Mouse (Mus musculus) bone marrow macrophage, adult 2 months (primary cell): ENCODE measurements at regions not wholly inside any gene's neighbourhood (a gene's known extent, or its start where the extent isn't known, plus 50 kb on each side); places are given as distances from the start of the nearest gene placed in this dataset.

Source experiments
- H3K27ac ChIP-seq: 2 replicates; pipeline ENCODE4 v1.5.1; 2012; ENCODE audit warnings: low read depth, low read length; ENCODE audit not compliant: insufficient read depth
- H3K4me1 ChIP-seq: 2 replicates; pipeline ENCODE4 v1.6.1; 2012; ENCODE audit warnings: low read length; ENCODE audit not compliant: control insufficient read depth, insufficient read depth
- H3K4me3 ChIP-seq: 2 replicates; pipeline ENCODE4 v1.5.1; 2012; ENCODE audit warnings: mild to moderate bottlenecking, low read length, moderate library complexity; ENCODE audit not compliant: insufficient read depth
- CTCF ChIP-seq: IDR thresholded peaks from 2 replicates; pipeline ENCODE4 v1.5.1; 2012; ENCODE audit warnings: low read depth, mild to moderate bottlenecking, low read length, moderate library complexity
- POLR2A ChIP-seq: IDR thresholded peaks from 2 replicates; pipeline ENCODE4 v1.6.1; 2012; ENCODE audit warnings: mild to moderate bottlenecking, low read depth, low read length, borderline replicate concordance

DNA sequence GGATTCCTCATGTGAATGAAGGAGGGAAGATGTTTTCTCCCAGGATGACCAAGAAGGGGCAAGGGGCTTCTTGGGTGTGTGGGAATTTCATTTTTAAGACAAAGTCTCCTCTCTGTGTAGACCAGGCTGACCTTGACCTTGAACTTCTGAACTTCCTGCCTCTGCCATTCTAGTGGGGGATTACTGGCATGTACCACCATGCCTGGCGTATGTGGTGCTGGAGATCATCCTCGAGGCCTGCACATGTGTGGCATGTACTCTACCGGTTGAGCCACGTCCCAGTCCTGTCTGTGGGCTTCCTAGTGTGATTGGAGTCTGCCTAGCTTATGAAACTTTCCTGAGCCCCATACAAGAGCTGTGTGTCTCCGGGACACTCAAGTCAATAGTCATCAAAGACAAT, 131.9 kb upstream of the Jade1 start:
- no peaks in the 10 kb centered on the region for H3K4me1 ChIP-seq
- no peak overlapping the region for H3K4me3 ChIP-seq
- TF ChIP-seq CTCF: no peak
- TF ChIP-seq POLR2A: no peak
- H3K27ac ChIP-seq: no peak overlapping the region

DNA sequence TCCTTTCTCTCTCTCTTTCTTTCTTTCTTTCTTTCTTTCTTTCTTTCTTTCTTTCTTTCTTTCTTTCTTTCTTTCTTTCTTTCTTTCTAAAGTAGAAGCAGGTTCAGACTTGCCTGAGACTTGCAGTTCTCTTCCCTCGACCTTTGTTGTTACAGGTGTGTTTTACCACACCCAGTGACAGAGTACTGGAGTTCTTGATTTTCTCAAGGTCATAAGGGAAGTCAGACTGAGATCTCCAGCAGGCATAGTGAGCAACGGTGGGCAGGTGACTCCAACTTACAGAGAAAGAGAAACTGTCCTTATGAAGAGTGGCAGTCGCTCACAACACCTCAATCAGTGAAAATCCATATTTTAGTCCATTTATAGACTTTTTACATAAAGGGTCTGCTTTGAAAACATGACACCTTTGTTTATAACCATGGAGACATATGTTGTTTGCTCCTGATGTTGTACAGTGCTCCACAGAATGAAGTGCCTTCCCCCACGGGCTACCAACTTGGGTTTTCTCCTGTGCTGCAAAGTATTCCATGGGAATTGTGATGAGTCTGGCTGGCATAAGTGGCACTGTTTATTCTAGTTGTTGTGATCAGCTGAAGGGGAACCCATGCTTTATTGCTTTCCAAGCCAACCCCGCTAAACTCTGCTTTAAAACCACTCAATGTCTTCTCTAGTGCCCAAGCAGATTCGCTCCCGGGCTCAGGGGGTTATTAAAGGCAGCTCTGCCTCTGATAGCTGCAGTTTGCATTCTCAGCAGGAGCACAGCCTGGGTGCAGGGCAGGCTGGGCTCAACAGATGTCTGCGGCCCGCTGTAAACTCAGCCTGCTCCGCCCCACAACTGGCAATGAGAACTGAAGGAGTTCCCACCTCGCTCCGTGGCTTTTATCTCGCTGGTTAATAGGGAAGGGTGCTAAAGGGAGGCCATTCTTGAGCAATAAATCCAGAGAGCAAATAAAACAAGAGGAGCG, 132.6 kb upstream of the Jade1 start:
- Histone ChIP-seq H3K4me3 (no peak overlapping the region), H3K4me1 (no peaks in the 10 kb centered on the region), H3K27ac (no peak overlapping the region)
- TF ChIP-seq POLR2A (no peak), CTCF (no peak)

DNA sequence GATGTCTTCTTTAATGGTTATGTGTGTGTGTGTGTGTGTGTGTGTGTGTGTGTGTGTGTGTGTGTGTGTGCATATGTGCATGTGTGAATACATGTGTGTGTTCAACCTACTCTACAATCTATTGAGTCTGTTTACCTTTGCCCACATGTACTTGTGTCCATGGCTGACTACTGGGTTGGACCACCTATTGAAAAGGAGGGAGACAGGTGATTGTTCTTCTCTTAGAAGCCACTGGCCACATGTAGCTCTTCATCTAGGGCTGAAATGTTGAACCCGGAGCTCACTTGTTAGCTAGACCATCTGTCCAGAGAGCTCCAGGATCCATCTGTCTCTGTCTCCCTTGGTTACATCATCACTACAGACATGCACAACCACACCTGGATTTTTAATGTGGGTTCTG, 141.8 kb upstream of the Jade1 start:
- peaks cover 17% of the 10 kb centered on the region for H3K4me1 ChIP-seq
- no peak overlapping the region for H3K4me3 ChIP-seq
- no peak for TF ChIP-seq POLR2A
- no peak for TF ChIP-seq CTCF
- H3K27ac ChIP-seq: no peak overlapping the region

DNA sequence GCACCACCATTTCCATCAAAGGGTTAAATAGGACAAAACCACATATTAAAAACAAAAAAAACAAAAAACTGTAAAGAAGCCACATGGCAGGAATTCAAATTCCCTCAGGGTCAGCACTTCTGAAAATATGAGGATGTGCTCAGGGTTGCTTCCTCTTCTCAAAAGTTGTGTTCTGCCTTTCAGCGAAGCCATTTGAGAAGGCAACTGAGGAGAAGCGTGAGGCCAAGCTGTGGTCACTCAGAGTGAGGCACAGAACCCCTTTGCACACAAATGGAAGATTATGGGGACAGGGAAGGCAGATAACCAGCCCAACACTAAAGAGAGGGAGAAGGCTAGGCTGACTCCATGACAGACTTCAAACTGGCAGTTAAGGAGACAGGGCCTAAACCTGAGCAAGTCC, 142.8 kb upstream of the Jade1 start:
- peak overlapping the region; percentile 70 for H3K27ac ChIP-seq
- no peak for TF ChIP-seq CTCF
- TF ChIP-seq POLR2A: no peak
- no peak overlapping the region for H3K4me3 ChIP-seq
- H3K4me1 ChIP-seq: peaks cover 28% of the 10 kb centered on the region

DNA sequence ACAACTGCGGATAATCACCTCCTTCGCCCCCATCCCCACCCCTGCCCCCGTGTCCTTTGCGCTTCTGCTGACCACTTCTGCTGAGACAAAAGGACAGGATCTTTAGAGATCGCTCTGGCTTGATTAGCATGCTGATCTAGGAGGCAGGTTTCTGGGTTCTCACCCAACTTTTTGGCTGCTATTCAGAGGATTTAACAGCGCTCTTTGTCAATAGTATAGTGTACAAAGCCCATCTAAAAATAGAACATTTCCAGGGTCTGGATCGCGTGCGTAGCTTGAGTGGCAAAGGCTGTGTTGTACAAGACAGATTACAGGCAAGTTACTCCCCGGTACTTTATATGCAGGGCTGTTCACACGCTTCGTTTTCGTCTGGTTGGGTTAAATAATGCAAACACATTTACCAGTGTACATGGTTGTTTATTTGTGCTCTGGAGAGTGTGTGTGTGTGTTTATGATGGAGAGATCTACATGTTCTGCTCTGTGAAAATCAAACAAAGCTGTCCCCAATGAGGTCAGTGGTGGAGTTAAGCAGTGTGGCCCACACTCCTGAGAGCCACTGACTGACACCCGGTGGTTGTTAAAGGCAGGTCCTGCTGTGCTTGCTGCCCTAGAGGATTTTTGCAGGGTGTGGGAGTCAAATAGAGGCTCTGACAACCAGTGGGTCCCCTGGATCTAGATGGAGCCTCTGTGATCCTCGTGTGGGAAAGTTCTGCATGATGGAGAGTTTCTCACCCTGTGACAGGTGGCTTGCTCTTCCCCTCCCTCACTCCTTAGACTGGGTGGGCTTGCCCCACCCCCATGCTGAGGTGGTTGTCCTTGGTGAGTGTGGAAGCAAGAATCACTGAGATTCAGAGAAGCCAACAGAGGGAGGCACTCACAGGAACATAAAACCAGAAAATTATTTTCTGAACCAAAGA, 146.5 kb upstream of the Jade1 start:
- H3K4me3 ChIP-seq: no peak overlapping the region

DNA sequence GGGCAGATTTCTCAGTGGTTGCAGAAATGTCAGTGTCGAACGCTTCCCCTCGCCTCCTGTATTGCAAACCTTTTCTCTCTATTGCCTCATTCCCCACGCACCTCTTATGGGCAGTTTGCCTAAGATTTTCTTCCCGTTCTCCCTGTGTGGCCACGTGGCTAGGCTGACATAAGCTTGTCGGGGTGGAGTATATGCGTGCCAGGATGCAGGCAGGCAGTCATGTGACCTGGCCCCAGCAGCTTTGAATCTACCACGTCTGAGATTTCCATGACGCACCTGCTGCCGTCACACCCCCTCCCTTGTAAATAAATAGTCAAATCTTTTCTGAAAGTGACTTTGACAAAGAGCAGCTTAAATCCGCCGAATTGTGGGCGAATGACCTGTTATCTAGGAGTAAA, 147.1 kb upstream of the Jade1 start:
- H3K4me1 ChIP-seq: peaks cover 32% of the 10 kb centered on the region
- H3K4me3 ChIP-seq: no peak overlapping the region
- no peak for TF ChIP-seq CTCF
- no peak for TF ChIP-seq POLR2A
- 0 out of 2 replicates have a peak overlapping the region, but pooled peaks have one; percentile 1 for H3K27ac ChIP-seq

More for the DNA sequence above, 146.5 kb upstream of the Jade1 start:
- peaks cover 32% of the 10 kb centered on the region for H3K4me1 ChIP-seq
- H3K27ac ChIP-seq: 0 out of 2 replicates have a peak overlapping the region, but pooled peaks have one; percentile 1
- no peak for TF ChIP-seq POLR2A
- no peak for TF ChIP-seq CTCF

DNA sequence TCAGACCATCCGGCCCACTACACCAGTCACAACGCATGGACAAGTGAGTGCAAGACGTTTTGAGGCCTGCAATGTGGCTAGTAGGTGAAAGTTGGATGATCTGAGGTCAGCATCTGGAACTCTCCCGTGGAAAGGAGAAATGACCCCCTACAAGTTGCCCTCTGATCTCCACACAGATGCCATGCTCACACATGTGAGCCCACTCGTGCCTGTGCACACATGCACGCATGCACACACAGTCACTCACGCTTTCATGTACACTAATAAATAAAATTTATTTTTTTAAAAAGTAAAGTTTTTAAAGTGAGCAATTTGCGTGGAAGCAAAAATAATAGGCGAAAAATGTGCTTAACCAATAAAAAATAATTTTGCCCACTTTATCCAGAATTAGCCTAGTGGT, 147.5 kb upstream of the Jade1 start:
- no peak for TF ChIP-seq CTCF
- no peak for TF ChIP-seq POLR2A
- H3K4me1 ChIP-seq: peaks cover 28% of the 10 kb centered on the region
- no peak overlapping the region for H3K4me3 ChIP-seq
- no peak overlapping the region for H3K27ac ChIP-seq

DNA sequence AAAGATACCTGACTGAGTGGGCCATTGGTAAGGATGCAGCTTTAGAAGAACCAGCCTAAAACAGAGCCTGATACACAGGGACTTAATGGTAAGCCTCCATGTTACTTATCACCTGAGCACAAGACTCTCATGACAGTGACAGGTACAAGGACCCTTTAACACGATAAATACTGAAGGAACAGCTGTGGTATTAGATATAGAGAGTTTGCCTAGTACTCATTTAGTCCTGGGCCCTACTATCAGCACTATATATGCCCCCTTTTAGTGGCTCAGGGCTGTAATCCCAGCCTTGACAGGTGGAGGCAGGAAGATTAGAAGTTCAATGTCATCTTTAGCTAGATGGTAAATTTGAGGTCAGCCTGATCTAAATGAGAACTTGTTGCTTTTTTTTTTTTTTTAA, 148.0 kb upstream of the Jade1 start:
- TF ChIP-seq POLR2A (no peak), CTCF (no peak)
- Histone ChIP-seq H3K4me3 (no peak overlapping the region), H3K27ac (no peak overlapping the region), H3K4me1 (peaks cover 25% of the 10 kb centered on the region)

DNA sequence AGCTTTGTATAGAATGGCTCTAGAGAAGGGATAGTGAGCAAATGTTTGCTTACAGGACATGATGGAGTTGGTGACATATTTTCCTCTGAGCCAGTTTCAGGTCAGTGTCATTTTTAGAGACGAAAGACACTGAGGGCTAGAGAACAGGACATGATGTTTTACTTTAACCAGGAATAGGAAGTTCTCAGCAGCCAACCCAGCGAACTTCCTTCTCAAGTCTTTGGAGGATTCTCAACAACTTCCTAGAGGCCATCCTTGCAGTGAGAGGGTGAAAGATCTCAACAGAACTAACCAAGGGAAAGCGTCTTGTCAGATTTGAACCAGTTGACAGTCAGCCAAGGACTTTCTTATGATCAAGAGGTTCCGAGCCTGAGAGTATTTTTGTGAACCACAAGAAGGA, 153.7 kb upstream of the Jade1 start:
- TF ChIP-seq CTCF: no peak
- TF ChIP-seq POLR2A: no peak

DNA sequence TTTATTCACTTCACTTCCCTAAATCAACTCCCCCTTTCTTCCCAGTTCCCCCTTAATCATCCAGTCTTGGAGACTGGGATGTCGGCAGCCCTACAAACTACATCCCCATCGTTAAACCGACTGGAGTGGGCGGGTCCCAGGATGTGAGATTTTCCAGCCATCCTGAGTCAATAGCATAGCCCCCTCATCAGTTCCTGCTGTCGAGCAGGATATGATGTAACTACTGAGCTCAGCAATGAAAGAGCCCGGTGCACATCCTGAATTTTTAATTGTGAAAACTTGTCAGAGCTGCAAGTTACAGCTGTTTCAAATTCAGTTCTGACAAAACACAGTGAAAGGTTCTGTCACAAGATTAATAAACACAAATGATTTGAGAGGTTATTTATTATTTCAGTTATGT, 165.7 kb upstream of the Jade1 start:
- H3K4me3 ChIP-seq: no peak overlapping the region
- TF ChIP-seq POLR2A (no peak), CTCF (no peak)
- peaks cover 12% of the 10 kb centered on the region for H3K4me1 ChIP-seq
- H3K27ac ChIP-seq: no peak overlapping the region

More for the DNA sequence above, 153.7 kb upstream of the Jade1 start:
- Histone ChIP-seq H3K27ac (no peak overlapping the region), H3K4me3 (no peak overlapping the region), H3K4me1 (peaks cover 7% of the 10 kb centered on the region)
